Mouse (Mus musculus) neutrophil, adult 5-6 weeks (primary cell): ENCODE results near the gene Dnah17. TPM values are rescaled to one million over a fixed set of nuclear protein-coding genes. Genes with fewer than 3 reads are reported as not detected.

Experiments
- ATAC-seq: fragments of 151-379, 151-347 bp; 2 replicates; pipeline ENCODE4 v1.8.0; 2017; ENCODE audit warnings: mild to moderate bottlenecking, moderate TSS enrichment; ENCODE audit not compliant: insufficient number of reproducible peaks, poor library complexity, low FRiP score, severe bottlenecking; ENCODE audit errors: extremely low read depth
- total RNA-seq: library from RNA; stranded (forward); fragments of 200-1000 nt; gene quantifications from 2 replicates; pipeline ENCODE4 v1.2.3, GENCODE M21; 2017

Dnah17 gene
- 0.86 and 1.3 TPM in 2 replicates for total RNA-seq

GRCm38 (mm10) chr11:118130534-118130933 is at the start of gene Dnah17:
TSS of gene Dnah17 (minus strand) at chr11:118130634.
- ATAC-seq = no peak

DNA sequence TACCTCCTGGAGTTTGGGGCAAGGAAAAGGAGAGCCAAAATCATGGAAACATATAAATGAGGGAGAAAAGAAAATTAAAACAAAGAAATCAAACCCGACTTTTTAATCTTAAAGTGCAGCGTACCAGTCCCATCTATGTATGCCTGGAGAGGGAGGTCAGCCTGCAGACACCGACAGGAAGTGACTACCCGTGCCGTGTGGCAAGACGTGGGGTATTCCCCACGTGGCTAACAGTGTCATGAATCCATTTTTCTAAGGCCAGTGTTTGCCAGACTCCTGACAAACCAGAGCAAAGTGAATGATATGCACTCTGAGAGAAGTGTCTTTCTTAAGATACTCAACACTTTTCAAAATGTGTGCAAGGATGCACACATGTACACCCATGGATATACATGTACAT is 49.8 kb upstream of the Dnah17 start:
- ATAC-seq = peak; percentile 28; the same call in 1 of the 2 replicates

- ATAC-seq = no peak; the same call in 1 of the 2 replicates
These were observed 47.8 kb upstream of the Dnah17 start for GRCm38 (mm10) chr11:118178236-118178635.

DNA sequence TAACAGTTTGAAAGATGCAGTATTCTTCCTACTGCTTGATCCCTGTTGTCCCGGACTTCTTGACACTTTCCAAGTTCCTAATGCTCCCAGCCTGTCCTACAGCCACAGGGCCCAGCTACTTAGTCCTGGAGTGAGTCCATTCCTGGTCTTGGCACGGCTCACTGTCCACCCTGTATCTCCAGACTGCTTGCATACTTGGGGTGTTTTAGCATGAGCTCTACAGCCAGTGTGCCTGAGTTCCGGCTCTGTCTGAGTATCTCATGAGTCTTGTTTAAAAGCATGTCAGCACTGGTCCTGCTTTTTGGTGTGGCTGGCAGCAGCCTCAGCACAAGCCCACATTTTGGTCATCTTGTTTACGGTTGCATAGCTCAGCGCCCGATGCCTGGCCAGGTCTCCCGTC is 44.3 kb upstream of the Dnah17 start:
- ATAC-seq = no peak

- no peak for ATAC-seq
These were observed 42.3 kb upstream of the Dnah17 start for GRCm38 (mm10) chr11:118172768-118173167.

GRCm38 (mm10) chr11:118170333-118170732 is 39.9 kb upstream of the Dnah17 start:
- no peak for ATAC-seq

DNA sequence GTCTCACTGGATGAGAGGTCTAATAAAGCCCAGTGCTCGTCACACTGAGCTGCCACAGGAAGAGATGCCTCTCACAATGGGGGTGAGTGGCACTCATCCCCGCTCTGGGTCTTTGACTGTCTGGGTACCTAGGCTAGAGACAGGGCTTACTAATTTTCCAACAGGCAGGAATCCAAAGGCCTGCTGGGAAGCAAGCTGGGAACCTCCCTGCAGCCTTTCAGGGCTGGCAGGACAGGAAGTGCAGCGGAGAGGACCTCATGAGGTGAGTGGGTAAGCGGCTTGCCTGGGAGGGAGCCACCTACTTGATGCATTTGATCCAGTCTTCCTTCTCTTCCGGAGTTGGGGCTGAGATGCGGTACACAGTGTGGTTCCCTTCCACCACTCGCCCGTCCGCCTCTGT is 38.3 kb upstream of the Dnah17 start:
- no peak for ATAC-seq

- no peak for ATAC-seq
These were observed 36.2 kb upstream of the Dnah17 start for GRCm38 (mm10) chr11:118166626-118167025.

GRCm38 (mm10) chr11:118165681-118166080 is 35.2 kb upstream of the Dnah17 start:
- ATAC-seq = no peak

GRCm38 (mm10) chr11:118164566-118164965 is 34.1 kb upstream of the Dnah17 start:
- no peak for ATAC-seq

- peak; percentile 40; the same call in 1 of the 2 replicates for ATAC-seq
These were observed 31.8 kb upstream of the Dnah17 start for GRCm38 (mm10) chr11:118162245-118162644.

DNA sequence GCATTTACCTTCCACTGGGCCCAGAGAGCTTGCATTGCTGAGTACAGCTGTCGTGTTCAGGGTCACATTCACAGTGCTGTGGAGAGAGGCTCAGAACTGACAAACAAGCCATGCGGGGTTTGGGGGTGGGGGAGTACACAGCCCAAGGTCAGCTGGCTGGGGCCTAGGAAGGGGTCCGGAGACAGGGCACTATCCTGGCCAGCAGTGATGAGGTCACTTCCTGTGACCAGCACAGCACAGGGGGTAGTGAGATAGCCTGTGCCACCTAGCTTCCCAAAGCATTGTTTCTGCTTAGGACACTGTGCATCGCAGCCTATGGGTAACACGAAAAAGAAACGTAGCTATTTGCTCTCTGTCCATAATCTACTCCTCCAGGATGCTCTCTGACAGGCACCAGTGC is 30.8 kb upstream of the Dnah17 start:
- ATAC-seq = no peak

DNA sequence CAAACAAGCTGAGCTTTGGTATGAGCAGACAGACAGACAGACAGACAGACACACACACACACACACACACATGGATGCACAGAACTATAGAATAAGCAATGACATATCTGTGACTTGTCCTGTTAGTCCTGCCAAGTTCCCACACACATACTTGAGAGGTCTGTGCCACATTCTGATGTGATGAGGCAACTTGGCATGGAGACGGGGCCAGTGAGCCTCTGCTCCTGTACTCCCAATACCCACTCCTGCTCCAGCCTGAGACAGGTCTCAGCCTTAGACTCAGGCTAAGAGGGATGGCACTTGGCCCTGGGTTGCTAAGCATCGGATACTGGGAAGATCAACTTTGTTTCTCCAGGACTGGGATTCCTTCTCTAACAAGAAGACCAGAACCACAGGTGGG is 30.3 kb upstream of the Dnah17 start:
- ATAC-seq = no peak

DNA sequence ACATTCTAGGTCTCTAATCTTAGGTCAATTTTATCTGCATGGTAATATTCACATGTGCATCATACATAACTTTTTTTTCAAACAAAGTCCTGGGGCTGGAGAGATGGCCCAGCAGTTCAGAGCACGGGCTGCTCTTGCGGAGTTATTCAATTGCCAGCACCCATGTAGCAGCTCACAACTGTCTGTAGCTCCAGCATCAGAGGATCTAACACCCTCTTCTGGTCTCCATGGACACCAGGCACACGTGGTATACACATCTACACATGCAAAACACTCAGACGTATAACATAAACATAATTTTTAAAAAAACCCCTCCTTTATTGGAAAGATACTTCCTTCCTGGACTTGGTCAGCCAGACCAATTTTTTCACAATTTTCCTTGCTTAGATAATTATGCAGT is 28.3 kb upstream of the Dnah17 start:
- no peak for ATAC-seq

GRCm38 (mm10) chr11:118156480-118157060 is 26.1 kb upstream of the Dnah17 start:
- peak; percentile 70 for ATAC-seq

DNA sequence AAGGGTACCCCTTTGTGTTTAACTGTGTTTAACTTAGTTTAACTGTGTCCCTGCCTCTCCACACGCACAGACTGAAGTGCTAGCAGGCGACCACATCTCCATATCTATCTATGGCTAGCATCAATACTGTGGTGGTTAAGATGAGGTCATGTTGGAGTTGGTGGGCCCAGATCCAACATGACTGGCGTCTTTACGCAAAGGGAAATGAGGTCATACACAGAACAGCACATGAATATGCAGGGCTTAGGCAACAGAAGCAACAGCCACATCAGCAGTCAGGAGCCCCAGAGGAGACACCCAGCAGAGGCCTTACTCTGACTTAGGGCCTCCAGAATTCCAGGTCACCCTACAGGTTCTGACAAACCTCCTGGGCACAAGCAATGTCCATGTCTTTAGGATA is 22.5 kb upstream of the Dnah17 start:
- ATAC-seq = peak; percentile 50

- ATAC-seq = no peak
These were observed 21.2 kb upstream of the Dnah17 start for GRCm38 (mm10) chr11:118151423-118152180.

DNA sequence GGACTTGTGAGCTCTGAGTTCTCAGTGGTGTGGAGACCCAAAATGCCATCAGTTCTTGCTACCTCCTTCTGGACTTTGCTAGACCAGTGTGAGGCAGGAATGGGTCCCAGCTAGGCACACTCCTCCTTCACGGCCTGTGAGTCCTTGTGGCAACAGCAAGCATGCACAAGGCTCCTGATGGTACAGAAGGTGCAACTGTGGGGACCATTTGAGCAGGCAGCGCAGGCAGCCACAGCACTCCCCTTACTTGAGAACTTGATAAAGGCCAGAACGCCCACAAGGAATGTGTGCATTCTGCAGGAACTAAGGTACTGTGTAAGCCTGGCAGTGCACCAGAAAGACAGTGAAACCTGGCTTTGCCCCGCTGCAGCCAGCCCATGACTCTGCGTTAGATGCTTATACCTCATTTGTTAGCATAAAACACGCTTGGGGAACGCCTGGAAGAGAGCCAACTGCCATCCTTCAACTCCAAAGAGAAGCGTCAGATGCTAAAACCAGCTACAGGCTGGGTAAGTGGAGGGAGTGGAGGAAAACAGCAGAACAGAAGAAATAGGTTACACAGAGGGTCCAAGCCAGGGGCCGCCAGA is 19.8 kb upstream of the Dnah17 start:
- ATAC-seq = no peak

DNA sequence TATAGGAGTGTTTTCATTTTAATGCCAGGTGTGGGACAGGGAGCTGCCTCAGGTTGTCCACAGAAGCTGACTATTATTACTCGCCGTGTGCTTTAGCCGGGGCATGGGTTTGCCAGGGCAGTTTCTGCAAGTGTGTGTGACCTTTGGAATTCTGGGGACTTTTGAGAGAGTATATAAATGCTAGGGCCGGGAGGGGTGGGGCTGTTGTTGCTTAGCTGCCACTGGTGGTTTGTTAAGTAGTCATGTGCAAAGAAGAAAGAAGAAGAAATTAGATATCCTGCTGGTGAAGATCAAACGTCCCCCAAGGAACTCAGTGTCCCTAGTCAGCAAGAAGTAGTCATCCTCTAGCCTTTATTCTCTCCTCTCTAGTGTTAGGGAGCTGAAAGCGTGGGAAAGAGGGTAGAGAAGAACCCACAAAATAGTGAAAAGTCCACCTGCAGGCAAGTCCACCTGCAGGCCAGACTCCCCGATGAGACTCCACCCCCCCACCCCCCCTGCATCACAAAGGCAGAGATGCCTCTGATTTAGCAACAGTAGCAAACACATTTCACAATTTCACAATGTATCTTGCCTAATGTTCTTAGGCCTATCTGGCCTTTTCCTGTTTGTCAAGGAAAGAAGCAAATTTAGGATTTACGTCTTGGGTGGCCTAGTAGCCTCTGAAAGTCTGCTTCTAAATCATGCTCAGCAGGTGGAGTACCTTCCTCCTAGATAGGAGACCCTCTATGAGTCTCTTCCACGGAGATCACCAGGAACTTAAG is 17.6 kb upstream of the Dnah17 start:
- no peak for ATAC-seq

DNA sequence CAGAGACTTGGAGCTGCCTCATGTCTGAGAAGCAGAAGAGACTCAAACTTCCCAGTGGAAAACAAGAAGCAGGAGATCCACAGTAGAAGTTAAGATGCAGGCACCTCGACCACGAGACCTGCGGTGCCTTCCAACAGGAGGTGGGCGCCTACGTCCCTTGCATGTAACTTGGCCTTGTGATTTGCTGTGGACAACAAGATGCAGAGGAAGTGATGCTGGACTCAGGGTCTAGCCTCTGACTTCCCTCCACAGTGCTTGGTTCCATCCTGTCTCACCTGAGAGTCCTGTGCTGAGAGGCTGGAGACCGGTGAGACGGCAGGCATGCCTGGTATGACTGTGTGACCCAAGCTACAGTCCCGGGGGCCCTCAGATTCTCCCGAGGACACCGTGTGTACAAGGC is 16.0 kb upstream of the Dnah17 start:
- no peak for ATAC-seq
